Mouse (Mus musculus) heart, embryonic 13.5 days (tissue): ENCODE measurements around the gene Ccdc42. TPM values are rescaled to one million over a fixed set of nuclear protein-coding genes. Genes with fewer than 3 reads are reported as not detected.
A peak's percentile ranks its signal among the peaks of the same experiment; 100 is the strongest.

Experiments
- ATAC-seq: fragments of 200-750 bp; cut with Nextera tagmentation; 2 replicates; pipeline ENCODE4 v1.8.0; 2017; ENCODE audit warnings: moderate TSS enrichment; ENCODE audit not compliant: insufficient number of reproducible peaks, low FRiP score, low TSS enrichment; ENCODE audit errors: extremely low read depth
- H3K27ac ChIP-seq: fragments of 300-500 bp; sonication (generic); replicated peaks from 2 replicates; pipeline ENCODE4 v1.5.1; 2015; ENCODE audit warnings: moderate library complexity, mild to moderate bottlenecking, inconsistent platforms
- H3K27me3 ChIP-seq: fragments of 300-500 bp; sonication (generic); replicated peaks from 2 replicates; pipeline ENCODE4 v1.6.1; 2015; ENCODE audit warnings: mild to moderate bottlenecking, inconsistent platforms
- H3K36me3 ChIP-seq: fragments of 300-500 bp; sonication (generic); 2 replicates; pipeline ENCODE4 v1.6.1; 2015; ENCODE audit warnings: mild to moderate bottlenecking, inconsistent platforms
- H3K4me1 ChIP-seq: fragments of 300-500 bp; sonication (generic); 2 replicates; pipeline ENCODE4 v1.6.1; 2015; ENCODE audit warnings: inconsistent platforms
- H3K4me2 ChIP-seq: fragments of 300-500 bp; sonication (generic); 2 replicates; pipeline ENCODE4 v1.6.1; 2015; ENCODE audit warnings: inconsistent platforms, mild to moderate bottlenecking, moderate library complexity
- H3K4me3 ChIP-seq: fragments of 300-500 bp; sonication (generic); 2 replicates; pipeline ENCODE4 v1.5.1; 2015; ENCODE audit warnings: moderate library complexity, mild to moderate bottlenecking, inconsistent platforms
- H3K9ac ChIP-seq: fragments of 300-500 bp; sonication (generic); 2 replicates; pipeline ENCODE4 v1.6.1; 2015; ENCODE audit warnings: inconsistent platforms, mild to moderate bottlenecking, moderate library complexity
- H3K9me3 ChIP-seq: fragments of 300-500 bp; sonication (generic); 2 replicates; pipeline ENCODE4 v1.6.1; 2016; ENCODE audit warnings: inconsistent platforms
- WGBS: fragments of 180-500 bp; shearing (Covaris S2); methylation state at CpG from one replicate; pipeline ENCODE4 v1.1.7; 2015; ENCODE audit warnings: mixed read lengths; 5-methylcytosine and 5-hydroxymethylcytosine counted together
- polyA plus RNA-seq: library from polyadenylated mRNA; unstranded; fragments of >200 nt; fragmentation: Nextera tagmentation; extraction: Ambion mirVana; gene quantifications from 2 replicates; pipeline ENCODE4 v1.2.1, GENCODE M21; 2015

The Ccdc42 gene
- polyA plus RNA-seq, result 1.6 and 1.7 TPM in 2 replicates

DNA sequence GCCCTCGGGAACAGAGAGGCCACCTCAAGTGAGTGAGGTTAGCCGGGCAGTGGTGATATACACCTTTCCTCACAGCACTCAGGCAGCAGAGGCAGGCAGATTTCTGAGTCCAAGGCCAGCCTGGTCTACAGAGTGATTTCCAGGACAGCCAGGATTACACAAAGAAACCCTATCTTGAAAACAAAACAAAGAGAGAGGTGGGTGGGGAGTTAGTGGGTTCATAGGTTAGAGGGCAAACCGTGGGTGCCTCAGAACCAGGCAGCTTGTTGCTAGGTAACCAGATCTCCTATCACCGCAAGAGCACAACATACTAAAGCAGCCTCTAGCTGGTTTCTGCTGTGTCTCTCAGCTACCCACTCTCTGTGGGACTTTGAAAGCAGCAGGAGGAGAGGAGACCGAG is at the start of gene Ccdc42:
Gene Ccdc42, plus strand, starts transcription at position 301 of the 400 bp plus-strand sequence.
- Histone ChIP-seq H3K4me1 (peaks cover 25% of the 10 kb centered on the region), H3K27ac (no peak within 1 kb of the TSS), H3K4me2 (no peak within 1 kb of the TSS), H3K36me3 (no peaks in the 10 kb centered on the region), H3K9ac (no peak within 1 kb of the TSS), H3K27me3 (no peaks in the 10 kb centered on the region), H3K4me3 (no peak within 1 kb of the TSS), H3K9me3 (no peaks in the 10 kb centered on the region)
- ATAC-seq, result no peak
- 72% methylated on average over 5 of the region's 5 CpGs for WGBS

DNA sequence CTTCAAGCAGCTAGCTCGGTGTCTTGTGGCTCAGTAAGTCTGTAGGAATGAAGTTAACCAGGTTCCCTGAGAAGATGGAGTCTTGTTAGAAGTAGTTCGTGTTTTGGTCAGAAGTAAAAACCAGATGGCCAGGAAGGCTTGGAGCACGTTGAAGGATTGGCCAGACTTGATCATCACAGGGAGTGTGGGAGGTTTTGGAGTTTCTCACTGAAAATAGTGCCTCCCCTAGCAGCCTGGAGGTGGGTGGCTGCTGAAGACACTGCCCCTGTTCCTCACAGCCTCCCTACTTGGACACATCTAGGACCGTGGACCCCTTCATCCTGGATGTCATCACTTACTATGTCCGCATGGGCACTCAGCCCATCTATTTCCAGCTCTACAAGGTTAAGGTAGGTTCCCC is 47.2 kb upstream of the Ccdc42 start:
- Histone ChIP-seq H3K4me2 (no peak overlapping the region), H3K36me3 (no peaks in the 10 kb centered on the region), H3K9ac (no peak overlapping the region), H3K9me3 (no peaks in the 10 kb centered on the region), H3K27me3 (peaks cover 6% of the 10 kb centered on the region; the same call in 1 of the 2 replicates), H3K4me1 (peaks cover 3% of the 10 kb centered on the region), H3K4me3 (no peak overlapping the region), H3K27ac (no peak overlapping the region)
- ATAC-seq, result no peak
- WGBS, result 52% methylated on average over 5 of the region's 5 CpGs

DNA sequence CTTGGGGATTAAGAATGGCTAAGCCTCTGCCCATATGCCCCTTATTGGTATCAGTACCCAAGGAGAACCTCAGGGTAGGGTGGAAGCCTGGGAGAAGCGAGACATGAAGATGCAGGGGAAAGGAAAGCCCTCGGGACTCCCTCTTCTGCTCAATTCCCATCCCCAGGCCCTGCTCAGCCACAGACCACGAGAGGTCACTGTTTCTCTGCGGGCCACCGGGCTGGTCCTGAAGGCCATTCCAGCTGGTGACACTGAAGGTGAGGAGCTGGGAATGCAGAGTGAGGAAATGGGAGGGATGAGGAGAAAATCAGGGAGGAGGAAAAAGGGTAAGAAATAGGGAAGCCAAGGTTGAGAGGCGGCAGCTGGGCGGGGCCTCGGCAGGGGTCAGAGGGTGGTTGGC is 42.3 kb upstream of the Ccdc42 start:
- Histone ChIP-seq H3K4me1 (peaks cover 32% of the 10 kb centered on the region), H3K9me3 (no peaks in the 10 kb centered on the region), H3K4me3 (no peak overlapping the region), H3K9ac (no peak overlapping the region), H3K27me3 (peaks cover 6% of the 10 kb centered on the region; the same call in 1 of the 2 replicates), H3K27ac (peak overlapping the region; percentile 57), H3K4me2 (peak overlapping the region; percentile 20), H3K36me3 (no peaks in the 10 kb centered on the region)
- ATAC-seq, result no peak
- 14% methylated on average over 8 of the region's 8 CpGs for WGBS

DNA sequence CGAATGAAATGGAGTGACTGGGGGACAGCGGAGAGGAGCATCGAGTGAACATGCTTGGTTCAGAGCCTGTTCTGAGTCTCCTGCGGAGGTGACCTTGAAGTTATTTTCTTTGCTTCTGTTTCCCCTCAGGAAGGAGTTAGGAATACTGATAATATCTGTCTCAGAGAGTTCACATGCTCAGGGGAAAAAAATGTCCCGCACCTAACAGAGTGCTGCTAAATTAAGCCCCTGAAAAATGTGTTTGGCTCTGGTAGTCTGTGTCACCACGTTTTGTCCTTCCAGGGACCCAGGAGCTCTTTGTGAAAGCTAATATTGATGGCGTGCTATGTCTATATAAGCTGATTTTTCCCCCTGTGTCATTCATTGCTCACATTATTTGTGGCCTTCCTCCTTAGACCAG is 41.6 kb upstream of the Ccdc42 start:
- Histone ChIP-seq H3K27ac (peak overlapping the region; percentile 69), H3K36me3 (no peaks in the 10 kb centered on the region), H3K27me3 (peaks cover 6% of the 10 kb centered on the region; the same call in 1 of the 2 replicates), H3K4me2 (peak overlapping the region; percentile 20; the same call in 1 of the 2 replicates), H3K9me3 (no peaks in the 10 kb centered on the region), H3K9ac (no peak overlapping the region), H3K4me3 (no peak overlapping the region), H3K4me1 (peaks cover 32% of the 10 kb centered on the region)
- no peak for ATAC-seq
- WGBS, result 30% methylated on average over 7 of the region's 7 CpGs

DNA sequence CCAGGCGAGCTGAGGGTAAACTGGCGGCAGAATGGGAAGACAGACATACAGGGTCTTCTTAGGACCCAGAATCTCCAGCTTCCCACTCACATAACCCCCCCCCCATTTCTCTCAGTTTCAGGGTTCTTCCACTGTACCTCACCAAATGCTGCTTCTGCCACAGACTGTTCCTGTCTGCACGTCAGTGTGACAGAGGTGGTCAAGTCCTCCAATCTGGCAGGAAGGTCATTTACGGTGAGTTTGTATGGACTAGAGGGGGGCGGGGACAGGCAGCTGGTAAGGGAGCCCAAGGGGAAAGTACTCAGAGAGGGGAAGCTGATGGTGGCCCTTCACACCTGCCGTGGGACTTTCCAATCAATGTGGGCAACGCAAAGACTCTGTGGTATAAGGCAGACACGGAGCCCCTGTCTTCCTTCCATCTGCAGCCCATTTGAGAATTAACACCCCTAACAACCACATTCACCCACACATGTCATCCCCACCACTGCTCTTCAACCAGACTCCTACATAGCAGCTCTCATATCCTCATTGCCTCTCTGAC is 41.1 kb upstream of the Ccdc42 start:
- Histone ChIP-seq H3K27ac (peak overlapping the region; percentile 69), H3K4me2 (no peak overlapping the region), H3K4me1 (peaks cover 32% of the 10 kb centered on the region), H3K27me3 (peaks cover 6% of the 10 kb centered on the region; the same call in 1 of the 2 replicates), H3K9me3 (no peaks in the 10 kb centered on the region), H3K36me3 (no peaks in the 10 kb centered on the region), H3K9ac (no peak overlapping the region), H3K4me3 (no peak overlapping the region)
- no peak for ATAC-seq
- 64% methylated on average over 8 of the region's 8 CpGs for WGBS

DNA sequence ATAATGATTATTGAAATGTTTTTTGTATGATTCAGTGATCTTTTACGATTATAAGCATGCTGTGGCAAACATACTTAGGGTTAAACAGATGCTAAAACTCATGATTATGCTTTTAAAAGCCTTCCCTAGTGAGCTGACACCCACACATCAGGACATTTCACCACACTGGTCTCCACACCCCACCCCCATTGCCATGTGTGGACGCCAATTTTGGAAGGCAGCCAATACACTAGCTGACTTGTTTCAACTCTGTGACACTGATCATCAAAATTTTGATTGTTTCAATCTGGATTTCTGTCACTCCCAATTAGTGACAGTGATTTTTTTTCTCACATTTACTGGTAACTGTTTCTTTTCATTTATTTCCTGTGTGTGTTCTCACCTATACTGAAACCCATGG is 39.3 kb upstream of the Ccdc42 start:
- no peak for ATAC-seq
- no peak overlapping the region for H3K4me3 ChIP-seq
- no peaks in the 10 kb centered on the region for H3K9me3 ChIP-seq
- H3K4me2 ChIP-seq, result no peak overlapping the region
- no peaks in the 10 kb centered on the region for H3K36me3 ChIP-seq
- H3K27me3 ChIP-seq, result peaks cover 10% of the 10 kb centered on the region; the same call in 1 of the 2 replicates
- H3K27ac ChIP-seq, result no peak overlapping the region
- H3K4me1 ChIP-seq, result peaks cover 32% of the 10 kb centered on the region
- 40% methylated on average over 2 of the region's 2 CpGs for WGBS
- no peak overlapping the region for H3K9ac ChIP-seq

DNA sequence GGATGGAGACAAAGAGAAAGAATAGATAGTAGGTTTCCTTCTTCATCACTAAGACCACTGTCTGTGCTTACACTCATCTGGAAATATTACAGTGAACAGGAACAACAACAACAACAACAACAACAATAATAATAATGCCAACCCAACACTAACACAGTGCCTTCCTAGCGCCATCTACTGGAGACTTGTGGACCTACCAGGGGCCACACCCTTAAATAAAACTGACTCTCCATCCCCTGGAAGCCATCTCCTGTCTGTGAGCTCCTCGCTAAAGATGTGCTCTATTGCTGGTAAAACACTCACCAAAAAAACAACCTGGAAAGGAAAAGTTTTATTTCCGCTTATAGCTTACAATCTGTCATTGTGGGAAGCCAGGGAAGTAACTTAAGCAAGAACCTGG is 37.2 kb upstream of the Ccdc42 start:
- H3K36me3 ChIP-seq, result no peaks in the 10 kb centered on the region
- no peak overlapping the region for H3K27ac ChIP-seq
- WGBS, result 45% methylated on average over 3 of the region's 3 CpGs
- no peaks in the 10 kb centered on the region for H3K9me3 ChIP-seq
- 0 out of 2 replicates have a peak, but pooled peaks cover 3% of the 10 kb centered on the region for H3K27me3 ChIP-seq
- no peak overlapping the region for H3K4me3 ChIP-seq
- no peak overlapping the region for H3K9ac ChIP-seq
- no peak overlapping the region for H3K4me2 ChIP-seq
- ATAC-seq, result no peak
- peaks cover 29% of the 10 kb centered on the region for H3K4me1 ChIP-seq

DNA sequence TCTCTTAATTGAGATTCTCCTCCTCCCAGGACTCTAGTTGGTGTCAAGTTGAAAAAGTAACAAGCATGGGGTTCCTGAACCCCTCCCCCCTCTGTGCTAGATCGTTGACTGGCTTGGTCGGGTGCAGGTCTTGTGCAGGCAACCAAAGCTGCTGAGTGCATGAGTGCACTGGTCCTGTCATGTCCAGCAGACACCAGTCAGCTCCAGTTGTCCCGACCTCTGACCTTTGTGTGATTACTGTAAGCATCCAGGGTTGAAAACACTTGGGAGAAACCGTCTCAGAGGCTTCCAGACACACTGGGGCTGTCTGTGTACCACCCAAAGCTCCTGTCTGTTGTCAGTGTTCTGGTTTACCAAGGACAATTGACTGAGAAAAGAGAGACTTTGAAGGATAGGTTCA is 36.5 kb upstream of the Ccdc42 start:
- Histone ChIP-seq H3K27me3 (peaks cover 10% of the 10 kb centered on the region), H3K4me3 (no peak overlapping the region), H3K4me2 (no peak overlapping the region), H3K27ac (no peak overlapping the region), H3K36me3 (no peaks in the 10 kb centered on the region), H3K9ac (no peak overlapping the region), H3K4me1 (peaks cover 21% of the 10 kb centered on the region), H3K9me3 (no peaks in the 10 kb centered on the region)
- WGBS, result 40% methylated on average over 4 of the region's 4 CpGs
- no peak for ATAC-seq

DNA sequence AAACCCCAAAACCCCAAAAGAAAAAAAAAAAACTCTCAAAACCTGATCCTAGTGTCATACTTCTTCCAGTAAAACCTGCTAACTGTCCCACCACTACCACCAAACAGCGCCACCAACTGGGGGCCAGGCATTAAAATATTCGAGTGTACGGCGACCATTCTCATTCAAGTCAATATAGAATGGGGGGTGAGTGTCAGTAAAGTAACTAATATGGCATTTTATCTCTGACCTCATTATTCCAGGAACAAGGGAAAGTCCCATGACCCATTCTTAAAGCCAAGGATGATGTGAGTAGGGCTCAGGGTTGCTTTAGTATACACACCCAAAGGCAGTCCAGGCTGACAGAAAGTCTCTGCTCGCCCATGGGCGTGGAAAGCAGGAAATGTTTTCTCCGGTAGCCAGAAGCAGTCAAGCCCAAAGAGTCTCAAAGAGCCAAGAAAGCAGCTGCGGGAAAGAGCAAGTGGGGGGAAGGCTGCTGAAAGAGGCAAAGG is 32.8 kb upstream of the Ccdc42 start:
- Histone ChIP-seq H3K27ac (no peak overlapping the region), H3K36me3 (no peaks in the 10 kb centered on the region), H3K4me2 (no peak overlapping the region), H3K9me3 (no peaks in the 10 kb centered on the region), H3K4me3 (no peak overlapping the region), H3K9ac (no peak overlapping the region), H3K27me3 (peaks cover 35% of the 10 kb centered on the region), H3K4me1 (peaks cover 5% of the 10 kb centered on the region; the same call in 1 of the 2 replicates)
- WGBS, result 32% methylated on average over 8 of the region's 8 CpGs
- ATAC-seq, result no peak

DNA sequence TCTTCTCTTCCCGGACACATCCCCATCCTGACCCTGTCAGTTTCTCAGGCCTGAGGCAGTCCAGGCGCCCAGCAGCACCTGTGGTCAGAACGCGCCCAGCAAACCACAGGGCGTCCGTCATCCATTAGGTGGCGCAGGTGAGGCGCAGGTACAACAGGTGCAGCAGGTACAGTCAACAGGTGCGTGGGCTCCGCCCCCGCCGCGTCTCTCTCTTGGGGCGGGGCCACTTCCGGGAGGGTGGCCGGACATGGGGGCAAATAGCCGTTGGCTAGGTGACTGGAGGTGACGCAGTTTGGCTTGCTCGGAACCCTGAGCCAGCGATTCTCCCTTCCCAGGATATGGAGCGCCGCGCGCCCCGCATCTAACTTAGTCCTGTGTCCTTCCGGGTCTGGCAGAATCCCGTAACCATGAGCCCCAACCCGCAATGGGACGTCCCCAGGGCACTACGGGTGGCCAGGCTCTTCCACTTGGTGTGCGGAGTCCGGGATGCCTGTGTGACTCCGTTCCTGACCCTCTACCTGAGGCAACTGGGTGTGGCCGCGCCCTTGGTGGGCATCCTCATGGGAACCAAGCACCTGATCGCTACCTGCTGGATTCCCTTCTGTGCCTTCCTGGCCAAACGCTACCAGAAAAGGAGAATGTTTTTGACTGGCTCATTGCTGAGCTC is 30.8 kb upstream of the Ccdc42 start, which contains the start of gene Mfsd6l:
Gene Mfsd6l, plus strand, starts transcription at position 269 of the 667 bp plus-strand sequence.
- Histone ChIP-seq H3K27me3 (peaks cover 43% of the 10 kb centered on the region), H3K36me3 (no peaks in the 10 kb centered on the region), H3K9me3 (no peaks in the 10 kb centered on the region), H3K9ac (peak within 1 kb of the TSS; percentile 33; the same call in 1 of the 2 replicates), H3K4me2 (peak within 1 kb of the TSS; percentile 63), H3K4me3 (peak within 1 kb of the TSS; percentile 39), H3K4me1 (peaks cover 5% of the 10 kb centered on the region; the same call in 1 of the 2 replicates), H3K27ac (no peak within 1 kb of the TSS)
- no peak for ATAC-seq
- WGBS, result 12% methylated on average over 37 of the region's 37 CpGs

DNA sequence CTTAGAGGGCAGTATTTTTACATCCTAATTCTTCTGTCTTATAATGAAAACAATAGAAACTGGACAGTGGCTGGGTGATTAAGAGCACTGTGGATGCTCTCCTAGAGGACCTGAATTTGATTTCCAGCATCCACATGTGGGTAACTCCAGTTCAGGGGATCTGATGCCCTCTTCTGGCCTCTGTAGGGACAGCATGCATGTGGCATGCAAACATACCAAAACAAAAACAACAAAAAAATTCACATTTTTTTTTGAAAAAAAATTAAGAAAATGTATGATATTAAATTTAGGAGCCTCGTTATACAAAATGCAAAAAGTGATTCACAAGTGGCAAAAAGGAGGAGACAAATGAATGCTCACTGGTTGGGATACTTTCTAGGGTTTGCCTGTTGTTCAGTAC is 27.3 kb upstream of the Ccdc42 start:
- Histone ChIP-seq H3K9me3 (no peaks in the 10 kb centered on the region), H3K9ac (no peak overlapping the region), H3K4me2 (no peak overlapping the region), H3K27ac (no peak overlapping the region), H3K4me3 (no peak overlapping the region), H3K27me3 (peaks cover 48% of the 10 kb centered on the region), H3K4me1 (peaks cover 5% of the 10 kb centered on the region; the same call in 1 of the 2 replicates), H3K36me3 (no peaks in the 10 kb centered on the region)
- ATAC-seq, result no peak
- WGBS, result 41% methylated on average over 1 of the region's 1 CpGs
